Mouse (Mus musculus) liver, postnatal 0 days (tissue): ENCODE measurements around the gene Tmem192.

Experiments
- CTCF ChIP-seq: sonication (generic); IDR thresholded peaks from 2 replicates; pipeline ENCODE4 v1.5.1; 2016; ENCODE audit warnings: antibody characterized with exemption, low read depth
- EP300 ChIP-seq: IDR thresholded peaks from 2 replicates; pipeline ENCODE4 v1.6.1; 2016; ENCODE audit warnings: antibody characterized with exemption, low read depth, mild to moderate bottlenecking

DNA sequence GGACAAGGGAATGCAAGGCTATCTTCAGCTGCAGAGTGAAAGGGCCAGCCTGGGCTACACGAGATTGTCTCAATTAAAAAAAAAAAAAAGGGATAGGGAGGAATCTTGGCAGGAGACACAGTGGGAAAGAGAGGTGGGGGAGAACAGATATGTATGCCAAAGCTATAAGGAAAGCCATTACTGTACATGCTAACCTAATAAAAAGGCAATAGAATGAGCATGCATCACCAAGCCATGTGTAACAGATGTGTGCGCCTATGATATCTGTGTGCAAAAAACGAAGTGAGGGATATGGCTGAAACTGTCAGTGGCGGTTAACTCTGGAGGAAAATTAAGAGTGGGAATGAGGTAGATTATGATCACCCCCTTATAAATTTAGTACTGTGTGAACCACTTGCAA, 21.2 kb upstream of the Tmem192 start:
- no peak for TF ChIP-seq CTCF
- no peak for TF ChIP-seq EP300
